Mouse (Mus musculus): ENCODE data around the gene Fam110a. TPM values are rescaled to one million over a fixed set of nuclear protein-coding genes. Genes with fewer than 3 reads are reported as not detected.
A peak's percentile ranks its signal among the peaks of the same experiment; 100 is the strongest.

The Fam110a gene
- polyA plus RNA-seq, 1 experiment from 2014 or later: 96.4 TPM

GRCm38 (mm10) chr2:151990985-151991394, 11.0 kb upstream of the Fam110a start:
- no peak overlapping the region for H3K4me2 ChIP-seq
- H3K9ac ChIP-seq (ENCODE audit: low read length): no peak overlapping the region
- H3K4me1 ChIP-seq (ENCODE audit: control insufficient read depth, insufficient read depth, low read length): peaks cover 7% of the 10 kb centered on the region
- WGBS: 26% methylated on average over 1 of the region's 1 CpGs
- ATAC-seq (ENCODE audit: low FRiP score) (peak; percentile 85), DNase-seq (ENCODE audit: low spot score, missing footprints) (no peak)
- no peaks in the 10 kb centered on the region for H3K36me3 ChIP-seq (ENCODE audit: control insufficient read depth, insufficient read depth, low read length)
- peak overlapping the region; percentile 48; the same call in 1 of the 2 replicates for H3K27ac ChIP-seq (ENCODE audit: low read depth, low read length)
- H3K27me3 ChIP-seq (ENCODE audit: control insufficient read depth, insufficient read depth, low read length): peaks cover 5% of the 10 kb centered on the region
- H3K9me3 ChIP-seq (ENCODE audit: control insufficient read depth, low read length): no peaks in the 10 kb centered on the region
- H3K4me3 ChIP-seq (ENCODE audit: low read depth, low read length): no peak overlapping the region

GRCm38 (mm10) chr2:151988978-151989377, 9.0 kb upstream of the Fam110a start:
- no peaks in the 10 kb centered on the region for H3K27me3 ChIP-seq (ENCODE audit: control insufficient read depth, insufficient read depth, low read length)

GRCm38 (mm10) chr2:151986958-151987357, 6.9 kb upstream of the Fam110a start:
- no peak for ATAC-seq (ENCODE audit: low FRiP score)
- Histone ChIP-seq H3K4me3 (ENCODE audit: low read depth, low read length) (no peak overlapping the region), H3K27ac (ENCODE audit: low read depth, low read length) (no peak overlapping the region), H3K4me2 (no peak overlapping the region), H3K9me3 (ENCODE audit: control insufficient read depth, low read length) (no peaks in the 10 kb centered on the region), H3K4me1 (ENCODE audit: control insufficient read depth, insufficient read depth, low read length) (peaks cover 2% of the 10 kb centered on the region; the same call in 1 of the 2 replicates), H3K9ac (ENCODE audit: low read length) (no peak overlapping the region), H3K36me3 (ENCODE audit: control insufficient read depth, insufficient read depth, low read length) (no peaks in the 10 kb centered on the region), H3K27me3 (ENCODE audit: control insufficient read depth, insufficient read depth, low read length) (no peaks in the 10 kb centered on the region)
- DNase-seq (ENCODE audit: low spot score, missing footprints): no peak
- WGBS: 87% methylated on average over 8 of the region's 8 CpGs

More at GRCm38 (mm10) chr2:151988978-151989377, 9.0 kb upstream of the Fam110a start:
- 71% methylated on average over 2 of the region's 2 CpGs for WGBS
- no peak overlapping the region for H3K27ac ChIP-seq (ENCODE audit: low read depth, low read length)
- no peaks in the 10 kb centered on the region for H3K9me3 ChIP-seq (ENCODE audit: control insufficient read depth, low read length)
- H3K4me1 ChIP-seq (ENCODE audit: control insufficient read depth, insufficient read depth, low read length): peaks cover 2% of the 10 kb centered on the region; the same call in 1 of the 2 replicates
- no peak for ATAC-seq (ENCODE audit: low FRiP score)
- H3K4me3 ChIP-seq (ENCODE audit: low read depth, low read length): no peak overlapping the region
- H3K36me3 ChIP-seq (ENCODE audit: control insufficient read depth, insufficient read depth, low read length): no peaks in the 10 kb centered on the region
- H3K9ac ChIP-seq (ENCODE audit: low read length): no peak overlapping the region
- no peak for DNase-seq (ENCODE audit: low spot score, missing footprints)
- no peak overlapping the region for H3K4me2 ChIP-seq

DNA sequence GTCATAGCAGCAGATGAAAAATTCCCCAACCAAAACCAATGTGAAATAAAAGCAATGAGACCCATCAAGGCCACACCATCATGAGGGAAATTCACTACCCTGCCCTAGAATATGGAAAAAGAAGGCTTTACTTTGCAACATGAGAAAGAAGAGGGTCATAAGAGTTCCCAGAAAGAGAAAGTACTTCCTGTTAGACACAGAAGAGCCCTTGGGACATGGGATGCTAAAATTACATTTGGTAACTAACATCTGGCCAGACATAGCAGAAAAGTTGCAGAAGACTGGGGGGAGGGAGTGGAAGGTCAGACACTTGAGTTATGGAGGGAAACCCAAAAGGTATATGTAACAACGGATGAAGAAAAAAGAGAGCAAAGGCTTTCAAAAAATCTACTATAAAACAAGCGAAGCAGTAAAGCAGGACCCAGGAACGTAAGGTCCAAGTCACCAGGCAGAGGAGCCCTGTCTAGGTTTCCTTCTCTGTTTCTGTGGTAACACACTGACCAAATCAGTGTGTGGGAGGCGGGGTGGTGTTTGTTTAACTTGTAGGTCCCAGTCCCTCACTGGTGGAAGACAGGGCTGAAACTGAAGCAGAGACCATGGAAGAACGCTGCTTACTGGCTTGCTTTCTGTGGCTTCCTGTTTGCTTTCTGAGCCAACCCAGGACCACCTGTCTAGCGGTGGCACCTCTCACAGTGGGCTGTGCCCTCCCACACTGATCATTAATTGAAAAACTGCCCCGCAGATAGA, 5.6 kb upstream of the Fam110a start:
- ATAC-seq (ENCODE audit: low FRiP score) (no peak), DNase-seq (ENCODE audit: low spot score, missing footprints) (no peak)
- Histone ChIP-seq H3K9ac (ENCODE audit: low read length) (no peak overlapping the region), H3K27ac (ENCODE audit: low read depth, low read length) (no peak overlapping the region), H3K4me1 (ENCODE audit: control insufficient read depth, insufficient read depth, low read length) (peaks cover 2% of the 10 kb centered on the region), H3K36me3 (ENCODE audit: control insufficient read depth, insufficient read depth, low read length) (no peaks in the 10 kb centered on the region), H3K9me3 (ENCODE audit: control insufficient read depth, low read length) (no peaks in the 10 kb centered on the region), H3K27me3 (ENCODE audit: control insufficient read depth, insufficient read depth, low read length) (no peaks in the 10 kb centered on the region), H3K4me3 (ENCODE audit: low read depth, low read length) (no peak overlapping the region), H3K4me2 (no peak overlapping the region)
- WGBS: 77% methylated on average over 7 of the region's 7 CpGs

DNA sequence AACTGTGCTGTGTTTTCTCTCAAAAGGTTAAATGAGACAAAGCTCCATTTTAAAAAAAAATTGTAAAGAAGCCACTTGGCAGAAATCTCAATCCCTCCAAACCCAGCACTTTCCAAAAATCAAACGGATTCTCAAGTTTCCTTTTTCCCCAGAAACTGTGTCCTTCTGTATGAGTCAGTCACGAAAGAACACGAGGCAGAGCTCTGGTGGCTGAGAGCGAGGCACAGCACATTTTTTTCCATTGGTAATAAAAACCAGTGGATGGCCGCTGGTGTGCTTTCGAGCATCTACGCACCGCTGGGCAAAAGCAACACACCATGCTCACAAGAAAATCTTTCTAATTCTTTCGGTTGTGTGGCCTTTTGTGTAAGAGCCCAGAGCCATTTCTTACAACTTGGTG, 4.0 kb upstream of the Fam110a start:
- DNase-seq (ENCODE audit: low spot score, missing footprints) (no peak), ATAC-seq (ENCODE audit: low FRiP score) (no peak)
- Histone ChIP-seq H3K4me3 (ENCODE audit: low read depth, low read length) (no peak overlapping the region), H3K27me3 (ENCODE audit: control insufficient read depth, insufficient read depth, low read length) (no peaks in the 10 kb centered on the region), H3K9me3 (ENCODE audit: control insufficient read depth, low read length) (no peaks in the 10 kb centered on the region), H3K36me3 (ENCODE audit: control insufficient read depth, insufficient read depth, low read length) (no peaks in the 10 kb centered on the region), H3K4me2 (no peak overlapping the region), H3K27ac (ENCODE audit: low read depth, low read length) (no peak overlapping the region), H3K9ac (ENCODE audit: low read length) (no peak overlapping the region), H3K4me1 (ENCODE audit: control insufficient read depth, insufficient read depth, low read length) (peaks cover 12% of the 10 kb centered on the region)
- WGBS: 67% methylated on average over 9 of the region's 9 CpGs

DNA sequence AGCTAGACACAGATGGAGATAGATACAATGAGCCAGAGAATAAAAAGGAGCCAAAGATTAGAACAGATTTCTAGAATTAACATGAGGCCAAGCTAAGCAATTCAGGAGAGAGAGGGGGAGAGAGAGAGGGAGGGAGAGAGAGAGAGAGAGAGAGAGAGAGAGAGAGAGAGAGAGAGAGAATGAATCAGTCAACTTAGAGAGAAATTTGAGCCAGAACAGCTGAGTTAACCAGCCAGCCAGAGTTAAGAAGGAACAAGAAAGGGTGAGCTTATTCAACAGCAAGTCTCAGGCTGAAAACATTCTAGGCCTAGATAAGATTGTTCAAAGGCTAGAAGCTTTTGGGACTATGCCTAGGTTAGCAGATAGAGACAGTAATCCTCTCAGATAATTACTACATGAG, 2.5 kb upstream of the Fam110a start:
- no peaks in the 10 kb centered on the region for H3K27me3 ChIP-seq (ENCODE audit: control insufficient read depth, insufficient read depth, low read length)
- H3K9me3 ChIP-seq (ENCODE audit: control insufficient read depth, low read length): no peaks in the 10 kb centered on the region
- H3K4me1 ChIP-seq (ENCODE audit: control insufficient read depth, insufficient read depth, low read length): peaks cover 28% of the 10 kb centered on the region
- no peak overlapping the region for H3K4me3 ChIP-seq (ENCODE audit: low read depth, low read length)
- DNase-seq (ENCODE audit: low spot score, missing footprints) (no peak), ATAC-seq (ENCODE audit: low FRiP score) (no peak)
- H3K4me2 ChIP-seq: no peak overlapping the region
- no peak overlapping the region for H3K27ac ChIP-seq (ENCODE audit: low read depth, low read length)
- H3K36me3 ChIP-seq (ENCODE audit: control insufficient read depth, insufficient read depth, low read length): no peaks in the 10 kb centered on the region
- no peak overlapping the region for H3K9ac ChIP-seq (ENCODE audit: low read length)

DNA sequence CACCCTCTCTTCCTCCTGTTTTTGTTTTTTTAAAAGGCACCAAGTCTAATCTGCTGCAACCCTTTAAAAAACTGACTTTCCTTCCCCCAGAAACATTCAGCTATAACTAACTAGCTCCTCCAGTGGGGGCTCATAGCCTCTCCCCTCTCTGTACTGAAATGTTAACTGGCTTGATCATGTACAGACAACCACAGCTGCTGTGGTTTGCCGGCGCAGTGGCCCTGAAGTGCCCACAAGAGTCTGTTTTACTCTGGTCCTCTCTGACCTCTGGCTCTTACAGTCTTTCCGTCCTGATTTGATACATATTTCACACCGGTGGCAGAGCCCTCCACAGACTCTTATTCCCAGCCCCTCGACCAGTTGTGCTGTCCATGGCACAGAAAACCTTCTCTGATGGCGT, 1.2 kb upstream of the Fam110a start:
- no peak overlapping the region for H3K4me3 ChIP-seq (ENCODE audit: low read depth, low read length)
- ATAC-seq (ENCODE audit: low FRiP score) (no peak), DNase-seq (ENCODE audit: low spot score, missing footprints) (no peak)
- H3K27ac ChIP-seq (ENCODE audit: low read depth, low read length): no peak overlapping the region
- no peaks in the 10 kb centered on the region for H3K36me3 ChIP-seq (ENCODE audit: control insufficient read depth, insufficient read depth, low read length)
- H3K27me3 ChIP-seq (ENCODE audit: control insufficient read depth, insufficient read depth, low read length): no peaks in the 10 kb centered on the region
- 85% methylated on average over 6 of the region's 6 CpGs for WGBS
- H3K9me3 ChIP-seq (ENCODE audit: control insufficient read depth, low read length): no peaks in the 10 kb centered on the region
- no peak overlapping the region for H3K4me2 ChIP-seq
- no peak overlapping the region for H3K9ac ChIP-seq (ENCODE audit: low read length)
- peaks cover 34% of the 10 kb centered on the region for H3K4me1 ChIP-seq (ENCODE audit: control insufficient read depth, insufficient read depth, low read length)

DNA sequence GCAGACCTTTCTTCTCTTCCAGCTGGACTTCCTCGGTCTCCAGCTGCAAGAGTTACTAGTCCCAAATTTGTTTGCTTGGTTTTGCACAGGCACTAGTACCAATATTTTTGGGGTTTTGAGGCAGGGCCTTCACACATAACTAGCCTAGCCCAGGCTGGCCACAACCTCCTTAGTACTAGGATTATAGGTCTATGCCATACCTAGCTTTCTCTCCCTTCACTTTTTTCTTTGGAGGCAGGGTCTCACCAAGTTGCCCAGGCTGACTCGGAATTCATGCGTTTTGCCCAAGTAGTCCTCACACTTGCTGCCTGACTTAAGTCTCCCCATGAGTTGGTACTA, 305 bp upstream of the Fam110a start:
- ATAC-seq (ENCODE audit: low FRiP score) (peak; percentile 54), DNase-seq (ENCODE audit: low spot score, missing footprints) (no peak)
- Histone ChIP-seq H3K4me2 (peak overlapping the region; percentile 76), H3K9me3 (ENCODE audit: control insufficient read depth, low read length) (no peaks in the 10 kb centered on the region), H3K36me3 (ENCODE audit: control insufficient read depth, insufficient read depth, low read length) (no peaks in the 10 kb centered on the region), H3K4me1 (ENCODE audit: control insufficient read depth, insufficient read depth, low read length) (peaks cover 35% of the 10 kb centered on the region), H3K9ac (ENCODE audit: low read length) (peak overlapping the region; percentile 92), H3K27me3 (ENCODE audit: control insufficient read depth, insufficient read depth, low read length) (no peaks in the 10 kb centered on the region), H3K27ac (ENCODE audit: low read depth, low read length) (peak overlapping the region; percentile 85), H3K4me3 (ENCODE audit: low read depth, low read length) (peak overlapping the region; percentile 65)
- WGBS: 39% methylated on average over 3 of the region's 3 CpGs

DNA sequence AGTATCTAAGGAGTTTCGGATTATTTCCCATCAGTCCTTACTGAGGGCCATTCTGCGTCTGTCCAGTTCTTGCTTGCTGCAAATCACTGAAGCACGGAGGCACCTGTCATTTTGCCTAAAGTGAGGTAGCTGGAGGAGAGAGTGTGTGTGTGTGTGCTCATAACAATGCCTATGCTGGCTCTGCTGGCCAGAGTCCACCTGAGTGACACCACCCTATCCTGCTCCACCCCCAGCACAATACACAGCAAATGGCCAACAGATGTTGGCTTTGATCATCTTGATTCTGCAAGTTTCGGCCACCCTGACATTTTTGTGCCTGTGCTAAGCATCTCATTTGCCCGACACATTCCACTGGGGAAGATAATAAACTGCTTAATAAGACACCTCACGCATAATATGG, 1.5 kb downstream of the Fam110a start:
- ATAC-seq (ENCODE audit: low FRiP score): no peak
- Histone ChIP-seq H3K4me3 (ENCODE audit: low read depth, low read length) (peak overlapping the region; percentile 65), H3K9ac (ENCODE audit: low read length) (peak overlapping the region; percentile 36), H3K27me3 (ENCODE audit: control insufficient read depth, insufficient read depth, low read length) (no peaks in the 10 kb centered on the region), H3K27ac (ENCODE audit: low read depth, low read length) (no peak overlapping the region; the same call in 1 of the 2 replicates), H3K4me1 (ENCODE audit: control insufficient read depth, insufficient read depth, low read length) (peaks cover 46% of the 10 kb centered on the region), H3K9me3 (ENCODE audit: control insufficient read depth, low read length) (no peaks in the 10 kb centered on the region), H3K4me2 (peak overlapping the region; percentile 76), H3K36me3 (ENCODE audit: control insufficient read depth, insufficient read depth, low read length) (no peaks in the 10 kb centered on the region)
- WGBS: 76% methylated on average over 6 of the region's 6 CpGs
- DNase-seq (ENCODE audit: low spot score, missing footprints): no peak

All from midbrain, embryonic 11.5 days (tissue).